Mouse (Mus musculus) cortical plate, adult 2 months (tissue): ENCODE data around the gene Tmem247.

Source experiments
- CTCF ChIP-seq: fragments of 200-500 bp; IDR thresholded peaks from 2 replicates; pipeline ENCODE4 v1.5.1; 2011; ENCODE audit warnings: mild to moderate bottlenecking, control low read depth, low read length; ENCODE audit not compliant: insufficient read depth; ENCODE audit errors: extremely low read depth
- POLR2A ChIP-seq: fragments of 200-500 bp; IDR thresholded peaks from 2 replicates; pipeline ENCODE4 v1.6.1; 2011; ENCODE audit warnings: mild to moderate bottlenecking, low read length, control low read depth; ENCODE audit not compliant: insufficient read depth; ENCODE audit errors: extremely low read depth

- no peak for TF ChIP-seq CTCF
- TF ChIP-seq POLR2A, result no peak
Measured at GRCm38 (mm10) chr17:86963586-86963902, 46.4 kb downstream of the Tmem247 start.
